Mouse (Mus musculus): ENCODE results near the gene Tgfbr3.

- TF ChIP-seq CTCF (IDR thresholded peaks at IDR 0.05; ENCODE audit: low read depth): no peak
- TF ChIP-seq EP300 (IDR thresholded peaks at IDR 0.05; ENCODE audit: low read depth): no peak
Observed at GRCm38 (mm10) chr5:107058642-107059041, 230.8 kb downstream of the Tgfbr3 start.
